Mouse (Mus musculus): Measurements from ENCODE around the gene Mettl17.

DNA sequence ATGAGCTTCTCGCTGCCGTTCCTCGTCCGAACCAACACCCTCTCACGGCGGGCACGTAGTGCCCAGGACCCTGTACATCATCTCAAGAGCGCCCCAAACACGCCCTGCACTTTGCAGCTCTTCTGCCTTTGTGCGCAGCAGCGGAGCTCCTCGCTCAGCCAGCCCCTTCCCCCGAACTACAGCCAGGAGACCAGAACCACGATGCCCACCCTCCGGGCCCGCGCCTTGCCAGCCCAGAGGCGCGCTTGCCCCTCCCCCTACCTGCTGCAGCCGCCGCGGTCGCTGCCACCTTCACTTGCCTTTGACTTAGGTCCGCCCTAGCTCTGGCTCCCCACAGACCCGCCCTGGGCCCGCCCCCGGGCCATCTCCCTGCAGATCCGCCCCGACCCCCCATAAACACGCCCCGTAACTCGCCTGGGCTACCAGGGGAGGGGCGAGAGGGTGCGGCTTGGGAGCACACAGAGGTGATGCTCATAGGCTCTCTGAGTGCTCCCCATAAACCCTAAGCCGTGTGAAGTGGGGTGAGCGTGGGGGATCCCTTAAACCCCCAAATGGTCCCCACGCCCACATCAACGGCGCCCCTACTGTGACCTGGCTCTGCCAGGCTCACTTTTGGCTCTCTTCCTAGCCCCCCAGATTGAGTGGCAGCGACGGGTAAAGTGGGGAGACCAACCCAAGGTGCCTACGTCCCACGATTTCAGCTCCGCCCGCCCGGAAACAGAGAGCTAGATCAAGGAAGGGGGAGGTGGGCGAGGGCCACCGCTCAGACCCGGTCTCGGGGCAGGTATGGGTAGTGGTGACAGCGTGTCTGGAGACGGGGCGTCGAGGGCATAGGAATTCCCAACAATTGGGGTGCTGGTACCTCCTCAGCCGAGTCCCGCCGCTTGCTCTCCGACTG is 28.7 kb downstream of the Mettl17 start:
- TF ChIP-seq CTCF (IDR thresholded peaks at IDR 0.05; ENCODE audit: low read depth) (no peak), EP300 (optimal IDR thresholded peaks at IDR 0.05) (peak; percentile 2)
